Mouse (Mus musculus) megakaryocyte, embryonic 14.5 days (primary cell): Measurements from ENCODE around the gene Fam84b.

Experiments used
- FLI1 ChIP-seq: IDR thresholded peaks from 2 replicates; pipeline ENCODE4 v1.6.1; 2012; ENCODE audit warnings: low read length, inconsistent platforms, mixed read lengths
- GATA1 ChIP-seq: IDR thresholded peaks from 3 replicates; pipeline ENCODE4 v1.6.1; 2012; ENCODE audit warnings: mixed read lengths, low read length, inconsistent platforms, borderline replicate concordance

GRCm38 (mm10) chr15:60832586-60832985, 21.0 kb downstream of the Fam84b start:
- TF ChIP-seq GATA1 (no peak), FLI1 (no peak)
